Mouse (Mus musculus) bone marrow macrophage, adult 2 months (primary cell): ENCODE measurements at regions not wholly inside any gene's neighbourhood (a gene's known extent, or its start where the extent isn't known, plus 50 kb on each side); places are given as distances from the start of the nearest gene placed in this dataset.

ENCODE experiments used
- CTCF ChIP-seq: IDR thresholded peaks from 2 replicates; pipeline ENCODE4 v1.5.1; 2012; ENCODE audit warnings: low read depth, mild to moderate bottlenecking, low read length, moderate library complexity
- POLR2A ChIP-seq: IDR thresholded peaks from 2 replicates; pipeline ENCODE4 v1.6.1; 2012; ENCODE audit warnings: mild to moderate bottlenecking, low read depth, low read length, borderline replicate concordance

DNA sequence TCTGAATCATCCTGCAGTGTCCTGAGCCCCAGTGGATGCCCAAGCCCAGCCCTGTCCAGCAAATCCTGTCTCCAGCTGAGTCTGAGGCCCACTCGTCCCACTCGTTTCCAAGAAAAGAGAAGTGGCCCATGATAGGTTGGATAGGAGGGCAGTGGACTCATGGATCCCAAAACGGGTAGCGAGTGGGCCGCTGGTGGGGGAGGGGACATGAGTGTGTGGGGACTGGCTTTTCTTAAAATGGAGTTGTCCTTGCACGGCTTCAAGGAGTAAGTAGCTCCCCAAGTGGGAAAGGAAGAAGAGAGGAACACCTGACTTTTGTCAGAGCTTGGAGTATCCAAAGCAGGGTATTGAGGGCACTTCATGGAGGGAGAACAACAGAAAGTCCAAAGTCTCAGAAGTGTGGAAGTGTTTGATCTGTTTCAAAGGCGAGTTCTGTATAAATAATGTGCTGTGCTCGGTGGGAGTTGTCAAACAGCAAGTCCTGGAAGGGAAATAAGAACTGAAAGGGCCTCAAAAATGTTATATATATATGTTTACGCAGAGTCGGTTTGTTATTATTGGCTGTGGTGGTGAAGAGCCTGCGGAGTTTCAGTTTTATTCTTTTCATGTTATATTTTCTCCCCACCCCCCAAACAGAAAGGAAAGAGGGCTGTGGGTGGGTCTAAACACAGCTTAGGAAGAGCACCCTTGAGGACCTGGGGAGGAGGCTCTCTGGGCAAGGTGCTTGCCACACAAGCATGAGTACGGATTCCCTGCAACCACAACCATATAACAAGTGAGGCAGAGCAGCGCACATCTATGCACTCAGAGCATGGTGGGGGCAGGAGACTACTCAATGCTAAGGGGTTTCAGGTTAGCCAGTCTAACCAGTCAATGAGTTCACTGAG, 124.1 kb upstream of the Slc44a1 start:
- TF ChIP-seq CTCF (no peak), POLR2A (no peak)
